Mouse (Mus musculus) lung, postnatal 14 days (tissue): ENCODE results near the gene Ppp3ca.
"Not testable (repeated sequence)": the region's sequence is repeated elsewhere in the genome, so short reads cannot be mapped to it uniquely, and the experiment has no call there.

Source experiments
- DNase-seq: peaks from one replicate; pipeline ENCODE4 v3.0.0; 2021

Ppp3ca gene

DNA sequence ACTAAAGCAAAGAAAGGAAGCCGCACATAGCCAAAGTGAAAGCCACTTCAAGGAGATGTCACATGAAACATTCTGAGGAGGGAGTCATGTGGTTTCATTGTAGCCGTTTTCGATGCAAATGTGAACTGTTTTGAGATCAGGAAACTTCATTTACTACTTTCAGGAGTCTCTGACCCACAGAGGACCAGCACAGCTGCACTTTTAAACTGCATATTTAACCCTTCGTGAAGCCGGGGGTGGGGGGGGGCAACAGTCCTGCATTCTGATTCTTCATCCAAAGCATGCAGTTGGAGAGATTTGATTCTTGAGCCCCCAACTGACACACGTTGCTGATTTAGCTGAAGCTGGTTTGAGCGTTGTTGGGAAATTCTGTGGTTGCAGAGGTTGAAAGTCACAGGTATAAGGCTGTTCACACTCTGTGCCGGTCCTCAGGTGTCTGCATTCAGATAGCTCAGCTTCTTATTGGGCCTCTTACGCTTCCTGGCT lies 18.2 kb downstream of the Ppp3ca start:
- DNase-seq = no peak

DNA sequence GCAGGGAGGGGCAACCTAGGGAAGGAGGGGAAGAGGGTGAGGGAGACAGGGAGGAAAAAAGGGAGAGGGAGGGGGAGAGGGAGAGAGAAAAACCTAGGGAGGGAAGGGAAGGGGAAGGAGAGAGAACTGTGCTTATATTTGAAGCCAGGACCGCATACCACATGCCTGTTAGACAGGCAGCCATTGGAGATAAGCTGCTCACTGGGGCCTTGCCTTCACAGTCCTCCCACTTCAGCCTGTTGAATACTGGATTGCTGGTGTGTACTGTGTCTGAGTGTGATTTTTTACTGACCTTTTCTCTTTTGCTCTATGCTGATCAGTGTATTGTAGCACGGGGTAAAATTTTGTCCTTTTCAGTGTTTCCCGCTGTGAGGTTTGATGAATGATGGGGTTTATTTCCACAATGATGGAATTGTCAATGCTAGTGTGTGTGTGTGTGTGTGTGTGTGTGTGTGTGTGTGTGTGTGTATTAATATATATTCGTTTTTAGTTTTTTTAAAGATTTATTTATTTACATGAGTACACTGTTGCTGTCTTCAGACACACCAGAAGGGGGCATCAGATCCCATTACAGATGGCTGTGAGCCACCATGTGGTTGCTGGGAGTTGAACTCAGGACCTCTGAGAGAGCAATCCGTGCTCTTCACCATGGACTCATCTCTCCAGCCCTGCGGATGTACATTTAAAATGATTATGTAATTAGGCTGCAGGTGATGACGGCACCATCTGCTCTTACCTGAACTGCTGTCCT lies 20.0 kb downstream of the Ppp3ca start:
- no peak for DNase-seq

GRCm38 (mm10) chr3:136691984-136692383 lies 22.1 kb downstream of the Ppp3ca start:
- no peak for DNase-seq

GRCm38 (mm10) chr3:136693547-136693946 lies 23.6 kb downstream of the Ppp3ca start:
- DNase-seq = no peak

GRCm38 (mm10) chr3:136697626-136698191 lies 27.8 kb downstream of the Ppp3ca start:
- no peak for DNase-seq

- DNase-seq = not testable (repeated sequence)
Measured at GRCm38 (mm10) chr3:136699711-136700110, 29.8 kb downstream of the Ppp3ca start.

DNA sequence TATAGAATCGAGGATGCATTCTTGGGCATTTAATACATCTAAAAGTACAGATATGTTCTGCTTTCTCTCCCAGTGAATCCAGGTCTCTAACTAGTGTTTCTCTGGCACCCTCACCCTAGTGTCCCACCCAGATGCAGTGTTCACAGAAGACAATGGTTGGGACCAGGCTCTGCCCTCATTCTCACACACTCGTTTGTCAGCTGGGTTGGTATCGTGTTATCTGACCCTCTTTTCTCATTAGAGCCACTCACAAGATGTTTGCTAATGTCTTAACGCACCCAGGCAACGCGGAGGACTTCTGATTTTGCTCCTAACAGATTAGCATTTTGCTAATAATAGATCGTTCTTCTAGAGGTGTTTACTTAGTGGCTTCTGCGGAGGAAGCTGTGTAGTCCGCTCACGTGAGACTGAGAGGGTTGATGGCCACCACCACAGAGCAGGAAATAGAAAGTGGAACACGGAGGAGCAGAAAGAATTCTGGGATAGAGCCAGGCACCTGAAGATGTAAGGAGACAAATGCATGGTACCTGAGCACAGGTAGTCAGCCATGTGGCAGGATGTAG lies 30.6 kb downstream of the Ppp3ca start:
- no peak for DNase-seq

DNA sequence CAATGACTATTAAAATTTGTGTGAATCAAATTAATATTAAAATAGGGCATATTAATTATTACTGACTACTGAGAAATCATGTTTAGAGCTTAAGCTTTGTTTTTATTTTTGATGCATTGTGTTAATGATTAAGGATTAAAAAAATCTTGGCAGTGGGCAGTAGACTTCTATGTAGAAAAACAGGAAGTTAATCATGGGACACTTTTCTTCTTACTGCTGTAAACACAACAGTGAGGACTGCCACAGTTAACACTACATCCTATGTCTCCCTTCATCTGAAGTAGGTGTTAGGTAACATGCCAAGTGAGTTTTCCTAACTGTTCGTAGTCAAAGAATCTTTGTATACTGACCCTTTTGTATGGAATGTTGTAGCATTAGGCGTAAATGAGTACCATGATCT lies 32.9 kb downstream of the Ppp3ca start:
- no peak for DNase-seq

DNA sequence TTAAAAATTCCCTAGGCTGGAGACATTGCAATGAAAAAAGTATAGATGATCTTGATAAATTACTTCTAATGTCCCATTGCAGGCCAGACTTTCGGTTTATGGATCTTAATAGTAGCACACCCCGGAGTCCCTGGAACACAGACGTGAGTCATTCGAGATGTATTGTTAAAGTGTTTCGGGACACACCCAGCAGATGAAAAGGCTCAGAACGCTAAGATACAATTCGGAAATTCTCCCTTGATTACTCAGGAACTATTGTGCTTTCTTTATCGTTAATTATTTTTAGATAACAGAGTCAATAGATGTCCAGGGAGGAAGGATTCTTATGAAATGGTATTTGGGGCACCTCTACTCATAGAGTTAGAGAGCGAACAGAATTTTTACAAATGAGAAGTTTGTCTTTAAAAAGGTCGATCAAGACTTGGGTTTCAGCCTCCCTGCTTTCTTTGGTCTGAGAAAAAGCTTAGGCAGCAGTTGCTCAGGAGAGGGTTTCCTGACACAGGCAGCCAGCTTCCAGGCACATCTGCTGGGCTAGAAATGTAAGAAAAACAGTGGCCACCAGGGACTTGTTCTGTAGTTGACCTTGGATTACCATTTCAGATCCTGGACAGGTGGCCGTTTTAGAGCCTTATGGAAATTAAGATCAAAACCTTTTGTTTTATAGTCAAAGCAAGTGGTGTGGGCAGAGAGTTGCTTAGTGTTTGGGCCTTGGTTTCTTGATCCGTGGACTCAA lies 34.8 kb downstream of the Ppp3ca start:
- DNase-seq = no peak

- DNase-seq = no peak
Measured at GRCm38 (mm10) chr3:136706048-136706447, 36.1 kb downstream of the Ppp3ca start.

DNA sequence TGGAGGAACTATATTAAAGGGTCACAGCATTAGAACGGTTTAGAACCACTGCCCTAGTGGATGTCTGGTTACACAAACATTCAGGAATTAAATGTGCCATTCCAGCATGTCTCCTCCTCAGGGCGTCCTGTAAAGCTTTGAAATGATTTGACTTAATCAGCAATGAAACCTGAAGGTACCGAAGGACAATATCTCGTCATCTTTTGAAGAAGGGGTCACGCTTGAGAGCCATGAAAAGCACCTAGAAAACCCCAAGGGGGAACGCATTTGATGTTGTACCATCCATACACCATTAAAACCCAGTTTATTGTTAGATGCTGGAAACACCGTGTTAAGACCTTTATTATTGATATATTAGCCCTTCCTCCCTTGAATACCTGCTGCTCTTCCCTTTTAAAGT lies 36.8 kb downstream of the Ppp3ca start:
- no peak for DNase-seq

GRCm38 (mm10) chr3:136707222-136708019 lies 37.5 kb downstream of the Ppp3ca start:
- DNase-seq = no peak

DNA sequence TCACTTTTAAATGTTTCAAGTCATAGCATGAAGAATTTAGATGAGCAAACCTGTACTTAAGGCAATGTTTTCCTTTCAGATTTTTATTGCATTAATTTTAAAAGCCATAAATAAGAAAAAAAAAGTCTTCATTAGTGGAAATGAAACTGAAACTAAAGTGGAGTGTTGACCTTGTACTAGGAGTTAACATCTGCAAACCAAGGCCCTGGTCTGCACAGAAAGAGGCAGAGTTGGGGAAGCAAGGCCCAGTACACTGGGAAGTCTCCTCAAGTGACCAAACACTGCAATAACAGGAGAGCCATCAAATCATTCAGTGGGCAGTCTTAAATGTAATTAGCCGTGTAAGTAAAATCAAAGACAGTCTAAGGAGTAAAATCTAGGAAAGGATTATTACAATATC lies 38.3 kb downstream of the Ppp3ca start:
- DNase-seq = no peak

GRCm38 (mm10) chr3:136710310-136710906 lies 40.5 kb downstream of the Ppp3ca start:
- DNase-seq = no peak

DNA sequence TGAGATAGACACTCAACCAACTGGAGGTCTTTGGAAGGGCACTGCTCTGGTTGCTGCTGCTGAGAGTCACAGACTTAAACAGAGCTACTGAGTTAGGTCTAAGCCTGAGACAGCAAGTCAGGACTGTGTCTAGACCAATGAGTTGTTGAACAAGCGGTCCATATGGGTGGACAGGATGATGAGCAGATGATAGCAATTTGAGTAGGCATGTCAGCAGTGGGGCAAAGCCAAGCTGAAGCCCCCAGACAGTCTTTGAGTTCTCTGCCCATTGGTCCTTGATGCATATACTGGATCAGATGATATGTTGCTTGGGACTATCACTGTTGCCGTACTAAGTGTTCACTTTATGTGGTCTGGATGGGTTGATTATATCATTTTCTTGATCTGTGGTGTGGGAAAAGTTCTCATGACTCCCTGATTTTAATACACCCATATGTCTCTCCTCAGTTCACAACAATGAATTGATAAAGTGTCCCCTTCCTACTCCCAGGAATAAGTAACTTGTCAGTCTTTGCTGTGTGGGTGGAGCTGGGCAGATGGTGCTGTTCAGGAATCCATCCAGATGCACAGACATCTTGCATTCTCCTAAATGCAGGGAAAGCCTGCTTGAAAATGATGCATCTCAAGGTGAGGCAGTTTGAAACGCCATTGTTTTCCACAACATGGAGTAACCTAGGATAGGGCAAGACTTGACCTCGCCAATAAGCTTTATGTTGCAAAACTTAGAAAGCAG lies 44.5 kb downstream of the Ppp3ca start:
- no peak for DNase-seq

DNA sequence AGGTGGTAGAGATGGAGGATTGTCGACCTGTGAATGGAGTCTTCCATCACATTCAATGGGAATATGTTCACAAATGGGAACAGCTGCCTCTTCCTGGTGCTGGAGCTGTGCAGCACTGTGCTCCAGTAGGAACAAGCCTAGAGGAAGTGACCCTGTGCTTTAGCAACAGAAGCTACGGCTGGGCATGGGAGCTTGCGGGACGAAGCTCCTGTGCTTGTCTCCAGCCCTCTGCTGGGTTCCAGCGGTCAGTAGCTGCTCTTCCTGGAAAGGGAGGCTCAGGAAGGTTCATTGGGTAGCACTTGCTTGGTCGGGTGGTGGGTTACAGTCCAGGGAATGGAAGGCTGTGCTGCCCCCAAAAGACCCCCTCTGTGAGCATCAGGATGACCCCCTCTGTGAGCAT lies 46.3 kb downstream of the Ppp3ca start:
- DNase-seq = no peak

- DNase-seq = no peak
Measured at GRCm38 (mm10) chr3:136718412-136718811, 48.5 kb downstream of the Ppp3ca start.

GRCm38 (mm10) chr3:136721241-136721640 lies 51.3 kb downstream of the Ppp3ca start:
- no peak for DNase-seq

GRCm38 (mm10) chr3:136721804-136722427 lies 52.0 kb downstream of the Ppp3ca start:
- DNase-seq = no peak

GRCm38 (mm10) chr3:136722493-136722892 lies 52.6 kb downstream of the Ppp3ca start:
- no peak for DNase-seq
